Mouse (Mus musculus) G1E (cell line): ENCODE measurements around the gene Tbl3.

ENCODE experiments used
- CTCF ChIP-seq: IDR thresholded peaks from 2 replicates; pipeline ENCODE4 v1.5.1; 2012; ENCODE audit warnings: low read depth, low read length, inconsistent platforms, mixed read lengths
- GATA1 ChIP-seq: IDR thresholded peaks from 2 replicates; pipeline ENCODE4 v1.6.1; 2012; ENCODE audit warnings: borderline replicate concordance, low read length, inconsistent platforms, mixed read lengths
- GATA2 ChIP-seq: IDR thresholded peaks from 2 replicates; pipeline ENCODE4 v1.6.1; 2012; ENCODE audit warnings: low read depth, low read length, inconsistent platforms, borderline replicate concordance
- TAL1 ChIP-seq: conservative IDR thresholded peaks from 2 replicates; pipeline ENCODE4 v1.6.1; 2012; ENCODE audit warnings: low read depth, low read length, inconsistent platforms, mixed read lengths

- no peak for TF ChIP-seq GATA1
- no peak for TF ChIP-seq CTCF
- no peak for TF ChIP-seq GATA2
- no peak for TF ChIP-seq TAL1
Measured at GRCm38 (mm10) chr17:24650766-24651165, 56.7 kb downstream of the Tbl3 start.
